Mouse (Mus musculus): ENCODE measurements at regions not wholly inside any gene's neighbourhood (a gene's known extent, or its start where the extent isn't known, plus 50 kb on each side); places are given as distances from the start of the nearest gene placed in this dataset.

- no peak for ATAC-seq (ENCODE audit: low FRiP score)
- 100% methylated on average over 1 of the region's 1 CpGs for WGBS
These were observed 117.2 kb upstream of the Nrp1 start for GRCm38 (mm10) chr8:128241200-128241599.

DNA sequence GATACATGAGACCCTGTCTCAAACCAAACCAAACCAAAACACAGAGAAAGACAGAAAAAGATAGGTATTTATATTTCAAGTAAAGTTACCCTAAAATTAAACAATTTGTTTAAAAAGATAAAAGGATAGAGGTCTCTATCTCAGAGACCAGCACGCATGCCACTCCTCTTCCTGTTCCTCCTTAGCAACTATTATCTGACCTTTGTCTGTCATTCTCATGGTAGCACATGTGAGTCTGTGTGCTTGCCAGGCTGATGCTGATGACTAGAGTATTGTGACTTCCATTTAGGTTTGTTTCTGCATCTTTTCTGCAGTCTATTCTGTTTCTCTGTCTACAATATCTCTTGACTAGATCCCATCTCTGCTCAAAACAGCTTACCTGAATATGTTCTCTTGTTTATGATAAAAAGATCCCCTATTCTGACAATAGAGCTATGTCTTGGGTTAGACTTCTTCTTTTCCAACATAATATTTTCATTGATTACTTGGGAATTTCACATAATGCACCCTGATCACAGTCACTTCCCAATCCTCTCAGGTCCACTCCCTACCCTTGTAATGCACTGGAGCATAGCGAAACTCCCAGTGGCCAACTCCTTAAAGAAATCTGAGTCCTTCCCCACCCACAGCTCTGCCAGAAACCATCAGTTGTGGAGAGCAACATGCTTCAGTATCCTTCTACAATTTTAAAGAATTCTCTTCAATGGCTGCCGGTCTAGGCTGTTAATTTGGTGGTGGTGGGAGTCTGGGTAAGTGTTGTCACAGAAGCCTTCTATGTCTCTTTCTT is 115.7 kb upstream of the Nrp1 start:
- WGBS: 93% methylated on average over 3 of the region's 3 CpGs
- Histone ChIP-seq H3K27me3 (ENCODE audit: control insufficient read depth, insufficient read depth, low read length) (no peaks in the 10 kb centered on the region), H3K27ac (no peak overlapping the region), H3K9ac (no peak overlapping the region), H3K9me3 (ENCODE audit: control insufficient read depth, low read length) (no peaks in the 10 kb centered on the region), H3K4me3 (replicated peaks; ENCODE audit: low read length) (no peak overlapping the region), H3K4me1 (replicated peaks; ENCODE audit: control insufficient read depth, insufficient read depth, low read length) (no peaks in the 10 kb centered on the region), H3K4me2 (replicated peaks) (no peak overlapping the region), H3K36me3 (replicated peaks; ENCODE audit: control insufficient read depth, insufficient read depth) (no peaks in the 10 kb centered on the region)
- DNase-seq (ENCODE audit: low spot score): no peak
- ATAC-seq (ENCODE audit: low FRiP score): no peak

More at GRCm38 (mm10) chr8:128241200-128241599, 117.2 kb upstream of the Nrp1 start:
- H3K9me3 ChIP-seq (ENCODE audit: control insufficient read depth, low read length): no peaks in the 10 kb centered on the region
- H3K4me3 ChIP-seq (replicated peaks; ENCODE audit: low read length): no peak overlapping the region
- H3K4me2 ChIP-seq (replicated peaks): no peak overlapping the region
- no peaks in the 10 kb centered on the region for H3K4me1 ChIP-seq (replicated peaks; ENCODE audit: control insufficient read depth, insufficient read depth, low read length)
- H3K9ac ChIP-seq: no peak overlapping the region
- DNase-seq (ENCODE audit: low spot score): no peak
- H3K27ac ChIP-seq: no peak overlapping the region
- H3K36me3 ChIP-seq (replicated peaks; ENCODE audit: control insufficient read depth, insufficient read depth): no peaks in the 10 kb centered on the region
- no peaks in the 10 kb centered on the region for H3K27me3 ChIP-seq (ENCODE audit: control insufficient read depth, insufficient read depth, low read length)

GRCm38 (mm10) chr8:128251723-128252122 is 106.7 kb upstream of the Nrp1 start:
- Histone ChIP-seq H3K36me3 (replicated peaks; ENCODE audit: control insufficient read depth, insufficient read depth) (no peaks in the 10 kb centered on the region), H3K4me2 (replicated peaks) (no peak overlapping the region), H3K4me1 (replicated peaks; ENCODE audit: control insufficient read depth, insufficient read depth, low read length) (no peaks in the 10 kb centered on the region), H3K9me3 (ENCODE audit: control insufficient read depth, low read length) (no peaks in the 10 kb centered on the region), H3K9ac (no peak overlapping the region), H3K27me3 (ENCODE audit: control insufficient read depth, insufficient read depth, low read length) (no peaks in the 10 kb centered on the region), H3K4me3 (replicated peaks; ENCODE audit: low read length) (no peak overlapping the region), H3K27ac (no peak overlapping the region)
- WGBS: 76% methylated on average over 2 of the region's 2 CpGs
- ATAC-seq (ENCODE audit: low FRiP score) (no peak), DNase-seq (ENCODE audit: low spot score) (no peak)

GRCm38 (mm10) chr8:128260836-128261235 is 97.6 kb upstream of the Nrp1 start:
- Histone ChIP-seq H3K9me3 (ENCODE audit: control insufficient read depth, low read length) (no peaks in the 10 kb centered on the region), H3K4me3 (replicated peaks; ENCODE audit: low read length) (no peak overlapping the region), H3K4me2 (replicated peaks) (no peak overlapping the region), H3K4me1 (replicated peaks; ENCODE audit: control insufficient read depth, insufficient read depth, low read length) (peaks cover 7% of the 10 kb centered on the region; the same call in 1 of the 2 replicates), H3K36me3 (replicated peaks; ENCODE audit: control insufficient read depth, insufficient read depth) (no peaks in the 10 kb centered on the region), H3K27ac (no peak overlapping the region), H3K27me3 (ENCODE audit: control insufficient read depth, insufficient read depth, low read length) (no peaks in the 10 kb centered on the region), H3K9ac (no peak overlapping the region)
- DNase-seq (ENCODE audit: low spot score): no peak
- ATAC-seq (ENCODE audit: low FRiP score): no peak
- WGBS: 74% methylated on average over 3 of the region's 3 CpGs

GRCm38 (mm10) chr8:128261367-128261766 is 97.0 kb upstream of the Nrp1 start:
- Histone ChIP-seq H3K4me3 (replicated peaks; ENCODE audit: low read length) (no peak overlapping the region), H3K9me3 (ENCODE audit: control insufficient read depth, low read length) (no peaks in the 10 kb centered on the region), H3K27ac (no peak overlapping the region), H3K27me3 (ENCODE audit: control insufficient read depth, insufficient read depth, low read length) (no peaks in the 10 kb centered on the region), H3K36me3 (replicated peaks; ENCODE audit: control insufficient read depth, insufficient read depth) (no peaks in the 10 kb centered on the region), H3K4me1 (replicated peaks; ENCODE audit: control insufficient read depth, insufficient read depth, low read length) (peaks cover 7% of the 10 kb centered on the region; the same call in 1 of the 2 replicates), H3K4me2 (replicated peaks) (no peak overlapping the region), H3K9ac (no peak overlapping the region)
- 89% methylated on average over 3 of the region's 3 CpGs for WGBS
- no peak for DNase-seq (ENCODE audit: low spot score)
- no peak for ATAC-seq (ENCODE audit: low FRiP score)

- Histone ChIP-seq H3K4me3 (replicated peaks; ENCODE audit: low read length) (no peak overlapping the region), H3K9me3 (ENCODE audit: control insufficient read depth, low read length) (no peaks in the 10 kb centered on the region), H3K9ac (no peak overlapping the region), H3K4me1 (replicated peaks; ENCODE audit: control insufficient read depth, insufficient read depth, low read length) (peaks cover 7% of the 10 kb centered on the region; the same call in 1 of the 2 replicates), H3K27ac (no peak overlapping the region; the same call in 1 of the 2 replicates), H3K27me3 (ENCODE audit: control insufficient read depth, insufficient read depth, low read length) (no peaks in the 10 kb centered on the region), H3K4me2 (replicated peaks) (no peak overlapping the region), H3K36me3 (replicated peaks; ENCODE audit: control insufficient read depth, insufficient read depth) (no peaks in the 10 kb centered on the region)
- ATAC-seq (ENCODE audit: low FRiP score) (no peak), DNase-seq (ENCODE audit: low spot score) (no peak)
- 36% methylated on average over 9 of the region's 9 CpGs for WGBS
These were observed 95.0 kb upstream of the Nrp1 start for GRCm38 (mm10) chr8:128263251-128263947.

- Histone ChIP-seq H3K4me2 (replicated peaks) (no peak overlapping the region), H3K9me3 (ENCODE audit: control insufficient read depth, low read length) (no peaks in the 10 kb centered on the region), H3K27me3 (ENCODE audit: control insufficient read depth, insufficient read depth, low read length) (no peaks in the 10 kb centered on the region), H3K27ac (no peak overlapping the region; the same call in 1 of the 2 replicates), H3K4me1 (replicated peaks; ENCODE audit: control insufficient read depth, insufficient read depth, low read length) (peaks cover 7% of the 10 kb centered on the region; the same call in 1 of the 2 replicates), H3K4me3 (replicated peaks; ENCODE audit: low read length) (no peak overlapping the region), H3K9ac (no peak overlapping the region), H3K36me3 (replicated peaks; ENCODE audit: control insufficient read depth, insufficient read depth) (no peaks in the 10 kb centered on the region)
- ATAC-seq (ENCODE audit: low FRiP score): no peak
- DNase-seq (ENCODE audit: low spot score): no peak
- WGBS: 59% methylated on average over 4 of the region's 4 CpGs
These were observed 91.1 kb upstream of the Nrp1 start for GRCm38 (mm10) chr8:128267261-128267660.

GRCm38 (mm10) chr8:128268010-128268409 is 90.4 kb upstream of the Nrp1 start:
- H3K36me3 ChIP-seq (replicated peaks; ENCODE audit: control insufficient read depth, insufficient read depth): no peaks in the 10 kb centered on the region
- no peak for ATAC-seq (ENCODE audit: low FRiP score)
- no peak overlapping the region for H3K4me2 ChIP-seq (replicated peaks)
- no peaks in the 10 kb centered on the region for H3K9me3 ChIP-seq (ENCODE audit: control insufficient read depth, low read length)
- no peaks in the 10 kb centered on the region for H3K27me3 ChIP-seq (ENCODE audit: control insufficient read depth, insufficient read depth, low read length)
- no peak overlapping the region for H3K9ac ChIP-seq
- DNase-seq (ENCODE audit: low spot score): no peak
- H3K27ac ChIP-seq: 0 out of 2 replicates have a peak overlapping the region, but pooled peaks have one; percentile 20
- peaks cover 7% of the 10 kb centered on the region; the same call in 1 of the 2 replicates for H3K4me1 ChIP-seq (replicated peaks; ENCODE audit: control insufficient read depth, insufficient read depth, low read length)
- no peak overlapping the region for H3K4me3 ChIP-seq (replicated peaks; ENCODE audit: low read length)
- 86% methylated on average over 3 of the region's 3 CpGs for WGBS

GRCm38 (mm10) chr8:128269546-128269945 is 88.9 kb upstream of the Nrp1 start:
- ATAC-seq (ENCODE audit: low FRiP score) (no peak), DNase-seq (ENCODE audit: low spot score) (no peak)
- H3K27me3 ChIP-seq (ENCODE audit: control insufficient read depth, insufficient read depth, low read length): no peaks in the 10 kb centered on the region
- WGBS: 84% methylated on average over 1 of the region's 1 CpGs
- H3K36me3 ChIP-seq (replicated peaks; ENCODE audit: control insufficient read depth, insufficient read depth): no peaks in the 10 kb centered on the region
- no peaks in the 10 kb centered on the region for H3K9me3 ChIP-seq (ENCODE audit: control insufficient read depth, low read length)
- no peaks in the 10 kb centered on the region for H3K4me1 ChIP-seq (replicated peaks; ENCODE audit: control insufficient read depth, insufficient read depth, low read length)
- no peak overlapping the region for H3K9ac ChIP-seq
- no peak overlapping the region for H3K4me2 ChIP-seq (replicated peaks)
- H3K4me3 ChIP-seq (replicated peaks; ENCODE audit: low read length): no peak overlapping the region
- H3K27ac ChIP-seq: no peak overlapping the region

Data from hindbrain, embryonic 14.5 days (tissue).